Mouse (Mus musculus) CD4-positive, CD25-positive, alpha-beta regulatory T cell, adult 4 months (primary cell): Measurements from ENCODE around the gene Rpap2. TPM values are rescaled to one million over a fixed set of nuclear protein-coding genes. Genes with fewer than 3 reads are reported as not detected.
A peak's percentile ranks its signal among the peaks of the same experiment; 100 is the strongest.

Experiments
- ATAC-seq: one replicate; pipeline ENCODE4 v1.8.0; 2017
- polyA plus RNA-seq, 2 experiments: library from polyadenylated mRNA; unstranded; fragments of 100-300 nt; shearing (Covaris generic); gene quantifications; one replicate each; pipeline ENCODE4 v1.2.1; 2017

Gene Rpap2
- polyA plus RNA-seq: 10 to 100 TPM; 37.7 to 52.2 TPM

GRCm38 (mm10) chr5:107597301-107598077 is at the start of gene Rpap2, which contains the start of gene Glmn:
Rpap2 (plus strand) TSS chr5:107597373.
Glmn (minus strand) TSS chr5:107597888.
- ATAC-seq: peak; percentile 89

- ATAC-seq: no peak
Measured at GRCm38 (mm10) chr5:107547955-107548354, 49.2 kb upstream of the Rpap2 start.

- ATAC-seq: no peak
Measured at GRCm38 (mm10) chr5:107548444-107548843, 48.7 kb upstream of the Rpap2 start.

- peak; percentile 84 for ATAC-seq
Measured at GRCm38 (mm10) chr5:107554336-107554735, 42.8 kb upstream of the Rpap2 start.

- ATAC-seq: no peak
Measured at GRCm38 (mm10) chr5:107556969-107557368, 40.2 kb upstream of the Rpap2 start.

GRCm38 (mm10) chr5:107569148-107569547 is 28.0 kb upstream of the Rpap2 start:
- ATAC-seq: no peak

GRCm38 (mm10) chr5:107598380-107598779 is 1.2 kb downstream of the Rpap2 start:
- peak; percentile 13 for ATAC-seq

- peak; percentile 93 for ATAC-seq
Measured at GRCm38 (mm10) chr5:107611224-107611623, 14.1 kb downstream of the Rpap2 start.

GRCm38 (mm10) chr5:107617986-107618385 is 20.8 kb downstream of the Rpap2 start:
- ATAC-seq: no peak

- no peak for ATAC-seq
Measured at GRCm38 (mm10) chr5:107621327-107621726, 24.2 kb downstream of the Rpap2 start.

GRCm38 (mm10) chr5:107633651-107634050 is 36.5 kb downstream of the Rpap2 start:
- no peak for ATAC-seq

- ATAC-seq: no peak
Measured at GRCm38 (mm10) chr5:107637106-107637505, 39.9 kb downstream of the Rpap2 start.

- ATAC-seq: no peak
Measured at GRCm38 (mm10) chr5:107638366-107638765, 41.2 kb downstream of the Rpap2 start.

GRCm38 (mm10) chr5:107644595-107644994 is 47.4 kb downstream of the Rpap2 start:
- no peak for ATAC-seq

GRCm38 (mm10) chr5:107645935-107646334 is 48.8 kb downstream of the Rpap2 start:
- peak; percentile 60 for ATAC-seq

GRCm38 (mm10) chr5:107647580-107647979 is 50.4 kb downstream of the Rpap2 start:
- ATAC-seq: no peak

- peak; percentile 21 for ATAC-seq
Measured at GRCm38 (mm10) chr5:107648552-107649125, 51.5 kb downstream of the Rpap2 start.

- ATAC-seq: no peak
Measured at GRCm38 (mm10) chr5:107649680-107650079, 52.5 kb downstream of the Rpap2 start.

GRCm38 (mm10) chr5:107650427-107650826 is 53.3 kb downstream of the Rpap2 start:
- peak; percentile 80 for ATAC-seq

- ATAC-seq: no peak
Measured at GRCm38 (mm10) chr5:107652055-107652660, 55.0 kb downstream of the Rpap2 start.

- no peak for ATAC-seq
Measured at GRCm38 (mm10) chr5:107678392-107678791, 81.2 kb downstream of the Rpap2 start.

- no peak for ATAC-seq
Measured at GRCm38 (mm10) chr5:107681300-107681699, 84.1 kb downstream of the Rpap2 start.

GRCm38 (mm10) chr5:107684380-107684779 is 87.2 kb downstream of the Rpap2 start:
- ATAC-seq: no peak

GRCm38 (mm10) chr5:107687161-107687560 is 90.0 kb downstream of the Rpap2 start:
- no peak for ATAC-seq
